ENCODE assay signal across 8 mouse cellular contexts in the genomic region with DNA sequence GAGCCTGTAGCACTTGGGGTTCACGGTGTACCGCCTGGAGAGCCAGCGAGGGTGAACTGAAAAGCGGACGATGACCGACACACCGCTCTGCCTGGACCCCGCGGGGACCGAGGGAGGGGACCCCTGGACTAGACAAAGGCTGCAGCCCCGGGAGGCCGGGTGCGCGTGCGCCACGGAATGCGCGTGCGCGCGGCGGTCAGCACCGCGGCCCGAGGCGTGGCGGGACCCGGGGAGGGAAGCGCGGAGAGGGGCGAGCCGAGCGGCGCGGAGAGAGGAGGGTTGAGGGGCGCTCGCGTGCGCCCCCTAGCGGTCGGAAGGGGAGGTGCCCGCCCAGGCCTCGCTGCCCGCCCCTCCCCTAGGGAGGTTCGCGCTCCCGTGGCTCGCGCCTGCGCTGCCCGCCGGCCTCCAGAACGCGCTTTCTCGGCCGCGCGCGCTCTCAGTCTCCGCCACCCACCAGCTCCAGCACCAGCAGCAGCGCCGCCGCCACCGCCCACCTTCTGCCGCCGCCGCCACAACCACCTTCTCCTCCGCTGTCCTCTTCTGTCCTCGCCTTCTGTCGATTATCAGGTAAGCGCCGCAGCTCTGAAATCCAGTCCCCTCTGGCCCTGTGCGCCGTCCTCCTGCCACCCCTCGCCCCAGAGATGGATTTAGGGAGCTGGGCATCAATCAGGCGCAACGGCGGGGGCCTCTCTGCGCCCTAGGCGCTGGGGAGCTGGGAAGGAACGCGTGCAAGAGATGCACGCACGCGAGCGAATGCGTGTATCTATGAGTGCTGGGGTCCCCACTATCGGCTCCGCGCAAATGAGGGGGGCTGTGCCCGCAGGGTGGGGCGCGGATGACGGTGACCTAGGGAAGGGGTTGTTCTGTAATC. TPM values are rescaled to one million over a fixed set of nuclear protein-coding genes. Genes with fewer than 3 reads are reported as not detected.
DNase-seq lines count a peak whose midpoint lies in the region; ATAC-seq and TF ChIP-seq lines count a peak whose summit lies in the region.

A gene (plus strand): TSS at position 350 of the 871 bp plus-strand sequence.

- H3K9ac ChIP-seq in embryonic facial prominence, embryonic 15.5 days: peak within 1 kb of the TSS; percentile 44
- peak within 1 kb of the TSS; percentile 65 for H3K9ac ChIP-seq in kidney, embryonic 15.5 days
- H3K9ac ChIP-seq in limb, embryonic 15.5 days: peak within 1 kb of the TSS; percentile 54
- H3K9ac ChIP-seq in midbrain, postnatal 0 days (replicated peaks; ENCODE audit: low read length, poor library complexity, severe bottlenecking): peak within 1 kb of the TSS; percentile 98

- H3K27me3 ChIP-seq in embryonic facial prominence, embryonic 15.5 days: peaks cover 56% of the 10 kb centered on the region
- peaks cover 67% of the 10 kb centered on the region for H3K27me3 ChIP-seq in heart, embryonic 10.5 days (ENCODE audit: insufficient read depth, poor library complexity, severe bottlenecking)
- H3K27me3 ChIP-seq in kidney, embryonic 15.5 days: peaks cover 53% of the 10 kb centered on the region
- peaks cover 53% of the 10 kb centered on the region for H3K27me3 ChIP-seq in limb, embryonic 15.5 days
- no peaks in the 10 kb centered on the region for H3K27me3 ChIP-seq in midbrain, postnatal 0 days (ENCODE audit: insufficient read depth, low read length)

- peak within 1 kb of the TSS; percentile 49 for H3K4me3 ChIP-seq in bone marrow, adult 2 months (replicated peaks; ENCODE audit: control insufficient read depth, low read depth, low read length)
- peak within 1 kb of the TSS; percentile 62 for H3K4me3 ChIP-seq in embryonic facial prominence, embryonic 15.5 days (replicated peaks)
- peak within 1 kb of the TSS; percentile 69 for H3K4me3 ChIP-seq in heart, embryonic 10.5 days
- H3K4me3 ChIP-seq in kidney, embryonic 15.5 days (replicated peaks): peak within 1 kb of the TSS; percentile 58
- H3K4me3 ChIP-seq in limb, embryonic 15.5 days: peak within 1 kb of the TSS; percentile 60
- peak within 1 kb of the TSS; percentile 89 for H3K4me3 ChIP-seq in midbrain, postnatal 0 days (ENCODE audit: low read depth, low read length)

- under 1% methylated on average over 80 of the region's 94 CpGs for whole genome bisulfite sequencing in bone marrow, adult 2 months
- WGBS in embryonic facial prominence, embryonic 15.5 days: under 1% methylated on average over 75 of the region's 94 CpGs
- WGBS in heart, embryonic 10.5 days: under 1% methylated on average over 84 of the region's 94 CpGs
- under 1% methylated on average over 58 of the region's 94 CpGs for WGBS in kidney, embryonic 15.5 days
- under 1% methylated on average over 63 of the region's 94 CpGs for WGBS in limb, embryonic 15.5 days
- under 1% methylated on average over 69 of the region's 94 CpGs for WGBS in midbrain, postnatal 0 days

- peak; percentile 90 for ATAC-seq in embryonic facial prominence, embryonic 15.5 days (ENCODE audit: insufficient number of reproducible peaks, low FRiP score, low TSS enrichment, low read depth)
- ATAC-seq in kidney, embryonic 15.5 days (replicated peaks; ENCODE audit: low FRiP score): peak; percentile 90
- ATAC-seq in limb, embryonic 15.5 days (ENCODE audit: insufficient number of reproducible peaks, low FRiP score, low TSS enrichment, low read depth): peak; percentile 89
- peak; percentile 82 for ATAC-seq in midbrain, postnatal 0 days (ENCODE audit: low FRiP score)

- no peaks in the 10 kb centered on the region for H3K36me3 ChIP-seq in embryonic facial prominence, embryonic 15.5 days
- H3K36me3 ChIP-seq in heart, embryonic 10.5 days: no peaks in the 10 kb centered on the region
- H3K36me3 ChIP-seq in kidney, embryonic 15.5 days: no peaks in the 10 kb centered on the region
- H3K36me3 ChIP-seq in limb, embryonic 15.5 days: no peaks in the 10 kb centered on the region
- no peaks in the 10 kb centered on the region for H3K36me3 ChIP-seq in midbrain, postnatal 0 days (ENCODE audit: insufficient read depth, low read length)

- peak; percentile 59; the same call in 1 of the 2 replicates for TF ChIP-seq CTCF in bone marrow, adult 2 months (IDR thresholded peaks at IDR 0.05; ENCODE audit: control insufficient read depth, insufficient read depth, low read length)
- TF ChIP-seq CTCF in midbrain, postnatal 0 days (IDR thresholded peaks at IDR 0.05): peak; percentile 87

- peak within 1 kb of the TSS; percentile 93 for H3K4me2 ChIP-seq in embryonic facial prominence, embryonic 15.5 days (replicated peaks)
- H3K4me2 ChIP-seq in kidney, embryonic 15.5 days: peak within 1 kb of the TSS; percentile 93
- peak within 1 kb of the TSS; percentile 100 for H3K4me2 ChIP-seq in limb, embryonic 15.5 days
- peak within 1 kb of the TSS; percentile 81 for H3K4me2 ChIP-seq in midbrain, postnatal 0 days (ENCODE audit: low read depth, low read length, poor library complexity, severe bottlenecking)

- TF ChIP-seq POLR2A in bone marrow, adult 2 months (IDR thresholded peaks at IDR 0.05; ENCODE audit: borderline replicate concordance, control insufficient read depth, low read depth, low read length): no peak

- peak; percentile 23 for DNase-seq in 3T3-L1 (ENCODE audit: low read depth, low spot score)
- peak; percentile 94 for DNase-seq in heart, embryonic 10.5 days (ENCODE audit: low spot score)
- peak; percentile 93 for DNase-seq in midbrain, postnatal 0 days (ENCODE audit: low spot score)
- DNase-seq in spleen, postnatal 36 days (ENCODE audit: low spot score in 2 of 2): peak; percentile 39 to 52

- H3K4me1 ChIP-seq in bone marrow, adult 2 months (ENCODE audit: control insufficient read depth, insufficient read depth, low read length): no peaks in the 10 kb centered on the region
- H3K4me1 ChIP-seq in embryonic facial prominence, embryonic 15.5 days: peaks cover 31% of the 10 kb centered on the region
- peaks cover 28% of the 10 kb centered on the region for H3K4me1 ChIP-seq in heart, embryonic 10.5 days
- H3K4me1 ChIP-seq in kidney, embryonic 15.5 days: peaks cover 33% of the 10 kb centered on the region
- H3K4me1 ChIP-seq in limb, embryonic 15.5 days: peaks cover 25% of the 10 kb centered on the region
- H3K4me1 ChIP-seq in midbrain, postnatal 0 days (ENCODE audit: insufficient read depth, low read length): peaks cover 11% of the 10 kb centered on the region

- no peaks in the 10 kb centered on the region for H3K9me3 ChIP-seq in embryonic facial prominence, embryonic 15.5 days (replicated peaks)
- H3K9me3 ChIP-seq in heart, embryonic 10.5 days: no peaks in the 10 kb centered on the region
- no peaks in the 10 kb centered on the region for H3K9me3 ChIP-seq in kidney, embryonic 15.5 days (replicated peaks)
- no peaks in the 10 kb centered on the region for H3K9me3 ChIP-seq in limb, embryonic 15.5 days
- no peaks in the 10 kb centered on the region for H3K9me3 ChIP-seq in midbrain, postnatal 0 days (ENCODE audit: low read length)

- 0 out of 2 replicates have a peak within 1 kb of the TSS, but pooled peaks have one; percentile 17 for H3K27ac ChIP-seq in bone marrow, adult 2 months (ENCODE audit: control insufficient read depth, insufficient read depth, low read depth, low read length, poor library complexity)
- H3K27ac ChIP-seq in embryonic facial prominence, embryonic 15.5 days (replicated peaks): no peak within 1 kb of the TSS
- peak within 1 kb of the TSS; percentile 86 for H3K27ac ChIP-seq in heart, embryonic 10.5 days
- peak within 1 kb of the TSS; percentile 74 for H3K27ac ChIP-seq in kidney, embryonic 15.5 days
- H3K27ac ChIP-seq in limb, embryonic 15.5 days: no peak within 1 kb of the TSS
- peak within 1 kb of the TSS; percentile 99 for H3K27ac ChIP-seq in midbrain, postnatal 0 days (ENCODE audit: low read depth, low read length)

RNA-seq across cellular contexts. Expression of the gene that starts here (rescaled TPM):
- 2.2 and 5.5 TPM in 2 replicates for polyA plus RNA-seq in bone marrow, adult 2 months (2011; ENCODE audit: insufficient read depth, insufficient read length, low replicate concordance, missing spikeins)
- polyA plus RNA-seq in embryonic facial prominence, embryonic 15.5 days (2015; fragmentation: Nextera tagmentation; extraction: Ambion mirVana): 6.7 and 10.5 TPM in 2 replicates
- polyA plus RNA-seq in heart, embryonic 10.5 days (2016; fragmentation: Nextera tagmentation; extraction: Ambion mirVana): 0.92 and 1.4 TPM in 2 replicates
- polyA plus RNA-seq in kidney, embryonic 15.5 days (2015; fragmentation: Nextera tagmentation; extraction: Ambion mirVana): 9.8 and 13.6 TPM in 2 replicates
- polyA plus RNA-seq in limb, embryonic 15.5 days (2015; fragmentation: Nextera tagmentation; extraction: Ambion mirVana): 3.7 and 5.5 TPM in 2 replicates
- 673 and 700 TPM in 2 replicates for total RNA-seq in midbrain, postnatal 0 days (2014; rRNA removed)
- 1,369 and 1,377 TPM in 2 replicates for polyA plus RNA-seq in midbrain, postnatal 0 days (2015; fragmentation: Nextera tagmentation; extraction: Ambion mirVana)

Comparison
In these comparisons a context has a peak if more than half of its experiments do, and no peak if none do; other contexts are left out.
1. RNA of the gene that starts here (polyA plus RNA-seq): 1,369 to 1,377 TPM in midbrain, postnatal 0 days; 9.8 to 13.6 TPM in kidney, embryonic 15.5 days, 6.7 to 10.5 TPM in embryonic facial prominence, embryonic 15.5 days, 2.2 to 5.5 TPM in bone marrow, adult 2 months, 3.7 to 5.5 TPM in limb, embryonic 15.5 days and 0.92 to 1.4 TPM in heart, embryonic 10.5 days; every median in the first group is over 10 times any median in the second.
2. DNase-seq: peak in every context shown above with its lines; median percentile 94 in heart, embryonic 10.5 days; 93 in midbrain, postnatal 0 days; 46 in spleen, postnatal 36 days; 23 in 3T3-L1.
3. H3K27ac ChIP-seq: peak in bone marrow, adult 2 months (single experiment), heart, embryonic 10.5 days (single experiment), kidney, embryonic 15.5 days (single experiment) and midbrain, postnatal 0 days (single experiment); none in embryonic facial prominence, embryonic 15.5 days (single experiment) and limb, embryonic 15.5 days (single experiment).
4. H3K9ac ChIP-seq: peak in every context shown above with its lines; median percentile 98 in midbrain, postnatal 0 days; 65 in kidney, embryonic 15.5 days; 54 in limb, embryonic 15.5 days; 44 in embryonic facial prominence, embryonic 15.5 days.
5. Peak in every context shown above with its lines, with median percentiles within 50 percentile points of each other: H3K4me3 ChIP-seq, ATAC-seq and H3K4me2 ChIP-seq.